Mouse (Mus musculus) liver, adult (tissue): ENCODE results near the gene Cog1.

Source experiments
- GATA4 ChIP-seq: IDR thresholded peaks from 2 replicates; pipeline ENCODE4 v1.6.1; 2014; ENCODE audit warnings: mild to moderate bottlenecking, low read length; ENCODE audit not compliant: insufficient replicate concordance

Gene Cog1

DNA sequence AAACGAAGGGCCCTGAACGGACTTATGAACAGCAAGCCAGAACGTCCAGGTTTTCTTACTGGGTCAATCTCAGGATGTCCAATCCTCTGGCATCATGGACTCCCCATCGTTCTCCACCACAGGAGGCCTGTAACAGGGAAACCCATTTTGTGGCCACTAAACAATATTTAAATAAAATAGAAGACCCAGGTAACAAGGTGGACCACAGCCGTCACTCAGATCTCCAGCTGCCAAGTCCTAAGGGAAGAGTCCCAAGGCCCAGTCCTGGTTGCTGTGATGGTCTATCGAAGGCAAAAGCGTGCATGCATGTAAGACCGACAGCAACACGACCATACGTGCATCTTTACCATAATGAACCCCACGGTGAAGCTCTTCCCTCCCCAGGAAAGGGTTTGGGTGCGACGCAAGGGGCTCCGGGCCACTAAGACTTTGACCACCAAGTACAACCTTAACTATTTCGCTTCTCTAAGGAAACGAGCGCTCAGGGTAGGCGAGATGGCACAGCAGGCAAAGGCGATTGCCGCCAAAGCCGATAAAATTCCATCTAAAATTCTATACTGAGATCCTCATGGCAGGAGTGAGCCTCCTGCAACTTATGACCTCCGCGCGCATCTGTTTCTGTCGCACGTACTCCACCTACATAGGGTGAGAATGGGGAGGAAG lies at the start of gene Cog1:
Gene Cog1, plus strand, starts transcription at position 480 of the 663 bp plus-strand sequence.
- no peak for TF ChIP-seq GATA4

DNA sequence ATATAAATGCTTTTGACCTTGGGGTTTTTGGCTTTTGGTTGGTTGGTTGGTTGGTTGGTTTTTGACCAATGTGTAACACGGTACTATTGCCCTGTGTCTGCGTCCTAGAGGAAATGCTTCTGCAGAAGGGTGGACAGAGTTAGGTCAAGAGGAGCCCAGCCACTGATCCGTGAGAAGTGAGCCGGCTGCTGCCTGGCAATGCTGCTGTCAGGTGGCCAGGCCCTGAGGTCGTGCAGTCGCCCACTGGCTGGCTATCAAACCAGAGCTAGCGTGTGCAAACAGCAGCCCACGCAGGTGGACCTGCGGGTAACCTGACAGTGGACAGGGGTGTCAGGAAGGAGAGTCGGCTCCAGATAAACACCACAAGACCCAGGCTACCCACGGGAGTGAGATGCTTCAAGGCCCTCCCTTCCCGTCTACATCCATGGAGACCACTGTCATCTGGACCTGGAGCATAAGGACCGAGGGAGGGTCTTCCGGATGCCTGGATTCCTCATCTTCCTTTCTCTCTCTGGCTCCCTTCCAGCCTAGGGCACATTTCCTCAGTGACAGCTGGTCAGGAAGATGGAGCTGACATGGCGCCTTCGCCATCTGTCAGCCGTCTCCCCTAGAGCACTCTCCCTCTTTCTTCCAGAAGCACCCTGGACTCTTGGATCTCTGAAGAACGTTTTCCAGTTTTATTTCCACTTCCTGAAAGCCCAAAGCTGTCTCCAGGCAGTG lies 48.3 kb upstream of the Cog1 start:
- TF ChIP-seq GATA4, result no peak

DNA sequence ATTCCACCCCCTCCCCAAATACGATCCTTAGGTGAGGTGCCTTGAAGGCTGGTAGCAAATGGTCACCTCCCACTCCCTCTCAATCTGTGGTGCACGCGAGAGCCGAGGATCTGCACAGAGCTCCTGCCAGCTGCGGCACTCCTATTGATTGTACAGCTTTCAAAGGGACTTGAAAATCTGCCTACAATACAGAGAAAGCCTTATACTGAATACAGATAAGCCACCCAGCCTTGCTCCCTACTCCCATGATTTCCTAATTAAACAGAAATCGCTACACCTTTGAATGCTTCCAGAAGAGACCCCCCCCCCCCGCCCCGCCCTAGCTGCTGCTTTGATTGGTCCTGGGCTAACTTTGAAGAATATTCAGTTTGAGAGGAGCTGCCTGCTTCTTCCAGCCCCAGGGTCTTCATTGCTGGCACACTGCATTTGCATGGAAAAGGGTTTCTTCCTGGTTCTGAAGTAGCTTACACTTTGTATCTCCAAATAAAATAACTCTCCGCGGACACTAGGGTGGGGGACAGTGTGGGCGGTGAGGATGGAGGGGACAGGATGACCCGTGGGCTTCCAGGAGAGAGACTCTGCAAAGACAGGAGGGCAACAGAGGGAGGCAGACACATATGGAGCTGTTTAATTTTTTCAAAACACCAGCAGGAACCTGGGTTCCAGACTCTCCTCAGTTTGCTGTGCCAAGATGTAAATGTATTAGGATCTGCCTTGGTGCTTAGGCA lies 47.2 kb upstream of the Cog1 start:
- no peak for TF ChIP-seq GATA4

- no peak for TF ChIP-seq GATA4
Observed at GRCm38 (mm10) chr11:113607556-113607955, 41.4 kb upstream of the Cog1 start.

- no peak for TF ChIP-seq GATA4
Observed at GRCm38 (mm10) chr11:113609581-113609980, 39.4 kb upstream of the Cog1 start.

DNA sequence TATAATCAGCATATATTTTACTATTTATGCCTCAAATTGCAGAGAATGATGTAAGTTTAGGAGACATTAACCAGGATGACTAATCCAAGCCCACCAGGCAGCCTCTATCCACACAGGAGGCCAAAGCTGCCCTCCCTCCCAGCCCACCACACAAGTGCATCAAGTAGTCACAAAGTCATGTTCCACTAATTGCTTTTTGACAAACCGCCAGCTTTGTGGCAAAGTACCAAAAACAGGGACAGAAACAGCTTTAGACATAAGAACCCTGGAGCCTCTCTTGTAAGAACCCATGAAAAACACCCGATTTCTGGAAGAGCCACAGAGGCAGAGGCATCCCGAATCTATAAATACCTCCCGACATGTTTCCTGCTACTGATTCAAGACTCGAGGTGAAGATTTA lies 38.7 kb upstream of the Cog1 start:
- no peak for TF ChIP-seq GATA4

DNA sequence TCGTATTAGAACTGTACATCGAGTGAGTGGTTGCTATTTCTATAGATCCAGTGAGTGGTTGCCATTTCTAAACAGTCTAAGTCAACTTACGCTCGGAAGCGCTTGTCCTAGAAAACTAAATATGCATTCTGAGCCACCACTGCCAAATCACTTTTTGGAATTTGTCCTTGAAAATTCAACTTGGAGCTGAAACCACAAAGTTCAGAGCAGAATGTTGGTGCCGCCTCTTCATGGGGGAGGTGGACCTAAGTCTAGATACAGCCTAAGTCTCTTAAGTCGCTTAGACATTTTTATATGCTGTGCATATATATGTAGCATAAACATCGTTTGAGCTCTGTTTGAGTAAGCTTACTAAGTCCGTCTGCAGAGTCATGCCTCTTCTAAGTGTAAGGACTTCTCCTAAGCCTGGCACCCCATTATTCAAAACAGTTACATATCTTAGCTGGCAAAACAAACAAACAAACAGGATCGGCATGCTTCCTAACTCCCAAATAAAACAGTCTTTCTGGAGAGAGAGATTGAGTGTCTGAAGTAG lies 37.8 kb upstream of the Cog1 start:
- TF ChIP-seq GATA4, result no peak

- no peak for TF ChIP-seq GATA4
Observed at GRCm38 (mm10) chr11:113611664-113612611, 37.0 kb upstream of the Cog1 start.

- no peak for TF ChIP-seq GATA4
Observed at GRCm38 (mm10) chr11:113614476-113614875, 34.5 kb upstream of the Cog1 start.

DNA sequence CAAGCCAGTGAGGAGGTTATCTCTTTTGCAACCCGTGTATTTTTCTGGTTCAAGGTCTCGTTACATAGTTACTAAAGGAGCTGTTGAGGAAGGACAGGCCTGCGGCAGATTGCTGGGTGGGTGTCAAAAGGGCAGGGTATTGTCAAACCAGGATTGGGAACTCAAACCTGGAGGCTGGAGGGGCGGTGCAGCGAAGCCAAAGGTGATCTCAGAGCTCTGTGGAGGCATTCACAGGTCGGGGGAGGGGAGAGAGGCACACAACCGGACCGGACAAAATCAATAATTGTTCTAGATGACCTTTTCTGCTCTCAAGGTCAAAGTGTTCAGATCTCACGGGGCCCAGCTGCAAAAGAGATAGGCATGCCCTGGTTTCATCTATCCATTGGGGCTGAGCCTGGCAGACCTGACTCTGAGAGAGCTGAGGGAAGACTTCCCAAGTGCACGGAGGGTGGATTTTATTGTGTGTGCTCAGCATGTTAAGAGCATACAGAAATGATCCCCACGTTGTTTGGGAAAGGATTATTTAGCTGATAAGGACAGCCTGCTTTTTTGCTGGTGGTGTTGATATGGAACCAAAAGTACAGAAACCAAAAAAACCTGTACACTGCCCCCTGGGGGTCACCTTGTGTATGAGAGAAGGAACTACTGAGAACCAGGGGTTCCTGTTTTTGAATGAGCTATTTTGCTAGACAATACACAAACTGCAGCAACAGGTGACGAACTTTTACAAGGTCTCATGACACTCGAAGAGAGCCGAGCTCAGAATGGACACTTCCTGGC lies 31.6 kb upstream of the Cog1 start:
- peak; percentile 35; the same call in 1 of the 2 replicates for TF ChIP-seq GATA4

- TF ChIP-seq GATA4, result no peak
Observed at GRCm38 (mm10) chr11:113618303-113618671, 30.7 kb upstream of the Cog1 start.

DNA sequence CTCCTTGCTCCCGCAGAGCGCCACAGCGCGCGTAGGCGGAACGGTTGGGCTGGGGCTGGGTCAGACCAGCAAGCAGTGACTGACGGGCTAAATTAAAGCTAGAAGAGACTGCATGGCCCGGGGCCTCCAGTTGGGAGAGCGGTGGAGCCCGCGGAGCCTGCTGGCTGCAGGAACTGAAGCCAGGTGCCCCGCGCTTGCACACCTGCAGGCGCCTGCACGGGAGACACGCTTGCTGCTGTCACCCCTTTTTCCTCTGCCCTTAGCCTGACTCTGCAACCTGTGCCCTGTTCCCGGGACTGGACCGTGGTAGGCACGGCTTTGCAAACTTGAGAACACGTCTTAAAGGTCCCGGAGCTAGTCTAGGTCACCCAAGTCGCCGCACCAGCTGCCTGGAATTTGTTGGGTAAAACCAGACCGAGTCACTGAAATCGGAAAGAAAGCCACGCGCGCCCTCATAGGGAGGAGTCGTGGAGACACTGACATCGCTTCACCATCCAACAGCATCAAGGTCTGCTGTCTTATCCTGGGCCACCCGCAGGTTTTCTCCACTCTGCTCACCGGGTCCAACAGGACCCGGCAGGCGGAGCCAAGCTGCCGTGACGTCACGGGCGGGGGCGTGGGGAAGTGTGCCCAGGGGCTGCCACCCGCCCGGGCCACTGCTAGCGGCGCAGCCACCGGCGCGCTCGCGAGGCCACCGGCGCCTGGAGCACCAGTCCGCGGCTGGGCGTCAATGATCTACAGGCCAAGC lies 30.1 kb upstream of the Cog1 start, which contains the start of gene Sstr2:
Gene Sstr2, plus strand, starts transcription at position 671 of the 748 bp plus-strand sequence.
- no peak for TF ChIP-seq GATA4

GRCm38 (mm10) chr11:113619420-113620080 lies 29.4 kb upstream of the Cog1 start:
- no peak for TF ChIP-seq GATA4
